Mouse (Mus musculus): ENCODE results near the gene Fam209. TPM values are rescaled to one million over a fixed set of nuclear protein-coding genes. Genes with fewer than 3 reads are reported as not detected.

Fam209 gene
- polyA plus RNA-seq, 1 experiment from 2014 or later: not detected

DNA sequence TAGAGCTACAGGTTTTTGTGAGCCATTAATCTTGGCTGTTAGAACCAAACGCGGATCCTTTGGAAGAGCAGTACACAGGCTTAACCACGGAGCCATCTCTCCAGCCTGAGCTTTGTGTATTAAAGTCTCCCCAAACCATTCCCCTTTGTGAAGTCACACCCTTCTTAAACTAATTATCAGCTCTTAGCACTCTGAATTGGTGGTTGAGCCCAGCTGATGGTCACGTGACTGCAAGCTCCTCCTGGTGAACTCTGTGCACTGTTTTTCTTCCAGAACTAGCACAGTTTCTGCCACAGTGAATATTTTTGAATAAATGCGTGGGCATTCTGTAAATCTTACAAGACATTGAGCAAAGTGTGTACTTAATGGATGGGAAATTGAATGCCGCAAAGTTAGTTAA lies 31.1 kb upstream of the Fam209 start:
- H3K27ac ChIP-seq (ENCODE audit: low read depth): peak overlapping the region; percentile 91
- peak overlapping the region; percentile 79 for H3K4me3 ChIP-seq (ENCODE audit: low read depth, low read length)
- ATAC-seq (peak; percentile 61), DNase-seq (peak; percentile 56)
- H3K9ac ChIP-seq (replicated peaks): peak overlapping the region; percentile 89
- no peaks in the 10 kb centered on the region for H3K27me3 ChIP-seq (ENCODE audit: insufficient read depth, low read length)
- TF ChIP-seq CTCF (IDR thresholded peaks at IDR 0.05; ENCODE audit: low read depth) (no peak), EP300 (IDR thresholded peaks at IDR 0.05; ENCODE audit: low read depth) (no peak)
- no peaks in the 10 kb centered on the region for H3K9me3 ChIP-seq (ENCODE audit: low read length)
- peaks cover 18% of the 10 kb centered on the region for H3K36me3 ChIP-seq (replicated peaks; ENCODE audit: insufficient read depth, low read length)
- H3K4me1 ChIP-seq (ENCODE audit: insufficient read depth): peaks cover 26% of the 10 kb centered on the region
- peak overlapping the region; percentile 90 for H3K4me2 ChIP-seq (ENCODE audit: low read depth, low read length)
- 25% methylated on average over 6 of the region's 6 CpGs for WGBS (ENCODE audit: insufficient replicate concordance)

DNA sequence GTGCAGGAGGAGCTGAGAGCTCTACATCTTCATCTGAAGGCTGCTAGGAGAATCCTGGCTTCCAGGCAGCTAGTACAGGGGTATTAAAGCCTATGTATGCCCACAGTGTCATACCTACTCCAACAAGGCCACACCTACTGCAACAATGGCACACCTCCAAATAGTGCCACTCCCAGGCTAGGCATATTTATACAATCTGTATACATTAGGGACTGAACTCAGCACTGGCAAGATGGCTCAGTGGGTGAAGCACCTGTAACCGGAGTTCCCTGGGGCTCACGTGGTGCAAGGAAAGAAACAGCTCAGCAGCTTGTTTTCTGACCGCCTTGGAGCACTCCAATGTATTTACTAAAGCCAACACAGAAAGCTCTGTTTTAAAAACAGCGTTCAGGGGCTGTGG lies 26.7 kb upstream of the Fam209 start:
- Histone ChIP-seq H3K27ac (ENCODE audit: low read depth) (no peak overlapping the region), H3K9ac (replicated peaks) (no peak overlapping the region), H3K27me3 (ENCODE audit: insufficient read depth, low read length) (no peaks in the 10 kb centered on the region), H3K9me3 (ENCODE audit: low read length) (no peaks in the 10 kb centered on the region), H3K4me2 (ENCODE audit: low read depth, low read length) (no peak overlapping the region), H3K4me1 (ENCODE audit: insufficient read depth) (peaks cover 18% of the 10 kb centered on the region), H3K4me3 (ENCODE audit: low read depth, low read length) (no peak overlapping the region), H3K36me3 (replicated peaks; ENCODE audit: insufficient read depth, low read length) (peaks cover 62% of the 10 kb centered on the region)
- TF ChIP-seq CTCF (IDR thresholded peaks at IDR 0.05; ENCODE audit: low read depth): no peak
- TF ChIP-seq EP300 (IDR thresholded peaks at IDR 0.05; ENCODE audit: low read depth): no peak
- DNase-seq (no peak), ATAC-seq (no peak)
- WGBS (ENCODE audit: insufficient replicate concordance): 87% methylated on average over 4 of the region's 4 CpGs

DNA sequence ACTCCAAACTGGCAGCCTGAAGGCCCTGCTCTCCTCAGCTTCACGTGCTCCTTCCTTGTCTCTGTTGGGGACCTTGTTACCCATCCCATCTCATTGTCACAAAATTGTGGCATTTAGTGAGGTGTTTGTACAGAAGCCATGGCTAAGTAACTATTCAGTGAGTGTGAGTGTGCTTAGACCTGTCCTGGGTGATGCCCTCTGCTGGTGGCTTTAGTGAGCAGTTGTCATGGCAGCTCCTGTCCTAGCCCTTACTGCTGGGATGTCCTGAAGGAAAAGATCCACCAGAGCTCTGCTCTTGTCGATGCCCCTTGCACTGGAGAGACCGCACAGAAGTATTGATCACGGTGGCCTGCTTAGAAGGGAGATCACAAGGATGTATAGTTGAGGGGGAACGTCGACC lies 25.0 kb upstream of the Fam209 start:
- no peak overlapping the region for H3K9ac ChIP-seq (replicated peaks)
- peaks cover 69% of the 10 kb centered on the region for H3K36me3 ChIP-seq (replicated peaks; ENCODE audit: insufficient read depth, low read length)
- TF ChIP-seq EP300 (IDR thresholded peaks at IDR 0.05; ENCODE audit: low read depth): no peak
- TF ChIP-seq CTCF (IDR thresholded peaks at IDR 0.05; ENCODE audit: low read depth): peak; percentile 71
- WGBS (ENCODE audit: insufficient replicate concordance): 80% methylated on average over 6 of the region's 6 CpGs
- no peaks in the 10 kb centered on the region for H3K27me3 ChIP-seq (ENCODE audit: insufficient read depth, low read length)
- H3K4me3 ChIP-seq (ENCODE audit: low read depth, low read length): no peak overlapping the region
- DNase-seq: peak; percentile 47
- no peak for ATAC-seq
- no peaks in the 10 kb centered on the region for H3K9me3 ChIP-seq (ENCODE audit: low read length)
- no peak overlapping the region for H3K4me2 ChIP-seq (ENCODE audit: low read depth, low read length)
- H3K4me1 ChIP-seq (ENCODE audit: insufficient read depth): peaks cover 5% of the 10 kb centered on the region; the same call in 1 of the 2 replicates
- H3K27ac ChIP-seq (ENCODE audit: low read depth): peak overlapping the region; percentile 65; the same call in 1 of the 2 replicates

DNA sequence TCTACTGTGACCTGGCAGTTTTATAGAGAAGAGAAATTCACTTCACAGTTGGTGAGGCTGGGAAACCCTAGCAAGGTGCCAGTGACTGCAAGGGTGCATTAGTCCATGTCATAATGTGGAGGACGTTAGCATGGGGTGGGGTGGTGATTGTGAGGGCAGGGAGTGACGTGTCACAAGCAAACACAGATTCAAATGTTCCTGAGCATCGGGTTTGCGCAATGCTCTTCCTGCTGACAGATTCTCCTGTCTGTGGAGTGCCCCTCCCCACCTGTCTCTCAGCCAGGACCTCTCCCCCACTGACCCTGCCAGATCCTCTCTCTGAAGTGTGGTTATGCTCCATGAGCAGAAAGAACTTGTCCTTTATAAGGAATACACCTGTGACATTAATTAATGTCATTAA lies 24.0 kb upstream of the Fam209 start:
- peaks cover 7% of the 10 kb centered on the region; the same call in 1 of the 2 replicates for H3K4me1 ChIP-seq (ENCODE audit: insufficient read depth)
- H3K9ac ChIP-seq (replicated peaks): no peak overlapping the region
- DNase-seq (peak; percentile 72), ATAC-seq (peak; percentile 79)
- TF ChIP-seq CTCF (IDR thresholded peaks at IDR 0.05; ENCODE audit: low read depth) (no peak), EP300 (IDR thresholded peaks at IDR 0.05; ENCODE audit: low read depth) (peak; percentile 71; the same call in 1 of the 2 replicates)
- 44% methylated on average over 4 of the region's 4 CpGs for WGBS (ENCODE audit: insufficient replicate concordance)
- H3K4me3 ChIP-seq (ENCODE audit: low read depth, low read length): no peak overlapping the region
- H3K36me3 ChIP-seq (replicated peaks; ENCODE audit: insufficient read depth, low read length): peaks cover 69% of the 10 kb centered on the region
- H3K4me2 ChIP-seq (ENCODE audit: low read depth, low read length): no peak overlapping the region
- no peaks in the 10 kb centered on the region for H3K9me3 ChIP-seq (ENCODE audit: low read length)
- H3K27ac ChIP-seq (ENCODE audit: low read depth): peak overlapping the region; percentile 72
- no peaks in the 10 kb centered on the region for H3K27me3 ChIP-seq (ENCODE audit: insufficient read depth, low read length)

DNA sequence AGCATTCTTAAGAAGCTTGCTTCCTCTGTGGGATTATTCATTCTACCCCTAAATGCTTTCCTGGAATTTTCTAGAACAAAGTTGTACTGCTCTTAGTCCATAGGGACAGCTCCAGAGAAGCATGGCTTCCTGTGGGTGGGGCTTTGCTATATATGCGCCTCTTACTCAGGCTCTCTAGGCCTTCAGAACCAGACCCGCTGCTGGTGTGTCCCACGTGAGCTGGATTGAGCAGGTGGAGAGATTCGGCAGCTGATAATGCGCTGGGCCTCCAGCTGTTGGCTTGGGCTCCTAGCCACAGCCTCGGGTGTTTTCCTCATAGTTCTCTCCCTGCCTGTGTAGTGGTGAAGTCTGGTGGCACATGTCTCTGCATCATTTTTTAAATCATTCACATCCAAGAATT lies 21.7 kb upstream of the Fam209 start:
- no peak for TF ChIP-seq CTCF (IDR thresholded peaks at IDR 0.05; ENCODE audit: low read depth)
- TF ChIP-seq EP300 (IDR thresholded peaks at IDR 0.05; ENCODE audit: low read depth): no peak
- Histone ChIP-seq H3K27me3 (ENCODE audit: insufficient read depth, low read length) (no peaks in the 10 kb centered on the region), H3K4me3 (ENCODE audit: low read depth, low read length) (no peak overlapping the region), H3K9me3 (ENCODE audit: low read length) (no peaks in the 10 kb centered on the region), H3K4me2 (ENCODE audit: low read depth, low read length) (no peak overlapping the region), H3K36me3 (replicated peaks; ENCODE audit: insufficient read depth, low read length) (peaks cover 64% of the 10 kb centered on the region), H3K4me1 (ENCODE audit: insufficient read depth) (peaks cover 7% of the 10 kb centered on the region; the same call in 1 of the 2 replicates), H3K9ac (replicated peaks) (no peak overlapping the region), H3K27ac (ENCODE audit: low read depth) (no peak overlapping the region)
- DNase-seq: no peak
- no peak for ATAC-seq
- WGBS (ENCODE audit: insufficient replicate concordance): 74% methylated on average over 6 of the region's 6 CpGs

DNA sequence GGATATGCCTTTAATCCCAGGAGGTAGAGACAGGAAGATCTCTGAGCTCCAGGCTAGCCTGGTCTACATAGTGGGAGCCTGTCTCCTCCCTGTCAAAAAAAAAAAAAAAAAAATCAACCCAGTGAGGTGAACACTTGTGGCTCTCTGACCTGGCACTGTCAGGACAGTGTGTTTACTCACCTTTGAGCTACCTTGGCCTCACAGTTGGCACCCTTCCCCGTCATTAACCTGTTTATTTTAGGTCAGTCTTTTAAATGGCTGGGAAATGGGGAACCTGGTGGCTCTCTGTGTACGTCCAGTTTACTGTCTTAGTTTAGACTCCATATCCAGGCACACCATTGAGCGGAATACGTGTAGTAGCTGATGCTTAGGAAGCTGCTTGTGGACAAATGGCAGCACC lies 20.3 kb upstream of the Fam209 start:
- Histone ChIP-seq H3K4me2 (ENCODE audit: low read depth, low read length) (peak overlapping the region; percentile 35; the same call in 1 of the 2 replicates), H3K9ac (replicated peaks) (no peak overlapping the region), H3K36me3 (replicated peaks; ENCODE audit: insufficient read depth, low read length) (peaks cover 57% of the 10 kb centered on the region), H3K4me1 (ENCODE audit: insufficient read depth) (peaks cover 7% of the 10 kb centered on the region; the same call in 1 of the 2 replicates), H3K9me3 (ENCODE audit: low read length) (no peaks in the 10 kb centered on the region), H3K27me3 (ENCODE audit: insufficient read depth, low read length) (no peaks in the 10 kb centered on the region), H3K4me3 (ENCODE audit: low read depth, low read length) (no peak overlapping the region), H3K27ac (ENCODE audit: low read depth) (peak overlapping the region; percentile 82)
- ATAC-seq: peak; percentile 82
- 67% methylated on average over 4 of the region's 4 CpGs for WGBS (ENCODE audit: insufficient replicate concordance)
- no peak for TF ChIP-seq CTCF (IDR thresholded peaks at IDR 0.05; ENCODE audit: low read depth)
- TF ChIP-seq EP300 (IDR thresholded peaks at IDR 0.05; ENCODE audit: low read depth): peak; percentile 37; the same call in 1 of the 2 replicates
- peak; percentile 55 for DNase-seq
